Mouse (Mus musculus): ENCODE data around the gene Kptn.

GRCm38 (mm10) chr7:16102686-16103226 is 16.9 kb upstream of the Kptn start:
- no peak for TF ChIP-seq POLR2A (IDR thresholded peaks at IDR 0.05; ENCODE audit: borderline replicate concordance, insufficient read depth, low read length)
- TF ChIP-seq CTCF (IDR thresholded peaks at IDR 0.05; ENCODE audit: borderline replicate concordance, insufficient read depth, low read depth, low read length): no peak

Measured in cerebellum, adult 2 months (tissue).